ENCODE assay signal across 13 mouse cellular contexts in genomic region chr3:37952251-37952650, GRCm38 (mm10).
"Had no signal": no experiment of that assay in that cellular context is flagged by ENCODE, and none has a peak within 500 bp of the region (broad histone marks: within the 10 kb centered on the region; RNA-seq: fewer than 3 reads in every experiment).

No protein-coding gene starts in this region.

- ATAC-seq: intestine, embryonic 16.5 days; liver, embryonic 12.5 days had no signal

- H3K4me1 ChIP-seq: heart, embryonic 10.5 days; heart, embryonic 12.5 days; hindbrain, embryonic 13.5 days; hindbrain, embryonic 15.5 days; limb, embryonic 13.5 days; limb, embryonic 15.5 days; liver, embryonic 12.5 days had no signal

- H3K27ac ChIP-seq: gastrocnemius, adult 2 months; heart, embryonic 10.5 days; hindbrain, embryonic 13.5 days; hindbrain, embryonic 15.5 days; hindbrain, postnatal 0 days; kidney, postnatal 0 days; left cerebral cortex, adult 2 months; limb, embryonic 13.5 days; limb, embryonic 15.5 days; liver, embryonic 12.5 days; liver, embryonic 14.5 days had no signal

- H3K36me3 ChIP-seq: heart, embryonic 10.5 days; heart, embryonic 12.5 days; hindbrain, embryonic 13.5 days; hindbrain, embryonic 15.5 days; limb, embryonic 13.5 days; limb, embryonic 15.5 days; liver, embryonic 12.5 days had no signal

- H3K9ac ChIP-seq: heart, embryonic 12.5 days; hindbrain, embryonic 13.5 days; hindbrain, embryonic 15.5 days; limb, embryonic 13.5 days; limb, embryonic 15.5 days; liver, embryonic 12.5 days; liver, embryonic 14.5 days had no signal

- H3K4me2 ChIP-seq: heart, embryonic 12.5 days; hindbrain, embryonic 13.5 days; hindbrain, embryonic 15.5 days; limb, embryonic 13.5 days; limb, embryonic 15.5 days; liver, embryonic 12.5 days had no signal

- H3K27me3 ChIP-seq: heart, embryonic 12.5 days; hindbrain, embryonic 13.5 days; hindbrain, embryonic 15.5 days; limb, embryonic 13.5 days; limb, embryonic 15.5 days; liver, embryonic 12.5 days had no signal

- H3K4me3 ChIP-seq: gastrocnemius, adult 2 months; heart, embryonic 10.5 days; heart, embryonic 12.5 days; hindbrain, embryonic 13.5 days; hindbrain, embryonic 15.5 days; left cerebral cortex, adult 2 months; limb, embryonic 13.5 days; limb, embryonic 15.5 days; liver, embryonic 12.5 days had no signal

- H3K9me3 ChIP-seq: heart, embryonic 10.5 days; limb, embryonic 13.5 days; limb, embryonic 15.5 days; liver, embryonic 12.5 days had no signal
